Mouse (Mus musculus): ENCODE measurements at regions not wholly inside any gene's neighbourhood (a gene's known extent, or its start where the extent isn't known, plus 50 kb on each side); places are given as distances from the start of the nearest gene placed in this dataset.

- no peak for DNase-seq (ENCODE audit: low spot score in 2 of 2)
Measured at GRCm38 (mm10) chr8:102421828-102422227, 363.6 kb downstream of the Cdh11 start.

GRCm38 (mm10) chr8:102414931-102415330, 370.5 kb downstream of the Cdh11 start:
- no peak for DNase-seq (ENCODE audit: low spot score in 2 of 2)

- DNase-seq (ENCODE audit: low spot score in 2 of 2) = no peak
Measured at GRCm38 (mm10) chr8:102413446-102413845, 372.0 kb downstream of the Cdh11 start.

GRCm38 (mm10) chr8:102387591-102387990, 397.9 kb downstream of the Cdh11 start:
- DNase-seq (ENCODE audit: low spot score in 2 of 2) = no peak

GRCm38 (mm10) chr8:102345392-102345791, 440.1 kb downstream of the Cdh11 start:
- no peak for DNase-seq (ENCODE audit: low spot score in 2 of 2)

- no peak for DNase-seq (ENCODE audit: low spot score in 2 of 2)
Measured at GRCm38 (mm10) chr8:102332511-102332910, 452.9 kb downstream of the Cdh11 start.

- no peak for DNase-seq (ENCODE audit: low spot score in 2 of 2)
Measured at GRCm38 (mm10) chr8:102331151-102331550, 454.3 kb downstream of the Cdh11 start.

GRCm38 (mm10) chr8:102329955-102330354, 455.5 kb downstream of the Cdh11 start:
- no peak for DNase-seq (ENCODE audit: low spot score in 2 of 2)
